Mouse (Mus musculus) frontal cortex, postnatal 10 days (tissue): Measurements from ENCODE around the gene Rxra.
A peak's percentile ranks its signal among the peaks of the same experiment; 100 is the strongest.

Experiments used
- DNase-seq, 2 experiments: peaks; one replicate each; pipeline ENCODE4 v3.0.0; 2022; ENCODE audit warnings: low spot score in 2 of 2, mixed read lengths in 1 of 2

The Rxra gene

GRCm38 (mm10) chr2:27738396-27738795, 62.2 kb downstream of the Rxra start:
- no peak for DNase-seq

DNA sequence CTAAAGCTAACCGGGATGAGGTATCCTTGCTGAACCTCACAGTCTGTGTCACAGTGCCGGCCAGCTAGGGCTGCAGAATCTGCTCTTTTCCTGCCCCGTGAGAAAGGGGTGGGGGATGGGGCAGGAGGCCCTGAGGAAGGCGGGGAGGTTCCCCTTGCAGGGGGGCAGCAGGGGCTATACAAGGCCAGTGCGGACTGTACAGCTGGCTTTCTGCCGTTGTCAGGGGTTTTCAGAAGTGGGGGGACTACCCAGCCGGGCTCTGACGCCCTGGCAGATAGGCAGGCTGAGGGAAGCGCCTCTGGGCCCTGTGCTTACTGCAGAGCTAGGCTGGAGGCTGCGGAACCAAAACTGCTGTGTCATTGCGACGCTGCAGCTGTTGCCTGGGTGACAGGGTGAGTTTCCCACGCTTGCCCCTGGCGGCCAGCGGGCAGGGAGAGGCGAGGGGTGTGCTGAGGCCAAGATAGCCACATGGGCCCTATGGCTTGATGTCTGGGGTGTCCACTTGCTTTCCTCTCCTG, 63.9 kb downstream of the Rxra start:
- peak; percentile 76 to 82 for DNase-seq

DNA sequence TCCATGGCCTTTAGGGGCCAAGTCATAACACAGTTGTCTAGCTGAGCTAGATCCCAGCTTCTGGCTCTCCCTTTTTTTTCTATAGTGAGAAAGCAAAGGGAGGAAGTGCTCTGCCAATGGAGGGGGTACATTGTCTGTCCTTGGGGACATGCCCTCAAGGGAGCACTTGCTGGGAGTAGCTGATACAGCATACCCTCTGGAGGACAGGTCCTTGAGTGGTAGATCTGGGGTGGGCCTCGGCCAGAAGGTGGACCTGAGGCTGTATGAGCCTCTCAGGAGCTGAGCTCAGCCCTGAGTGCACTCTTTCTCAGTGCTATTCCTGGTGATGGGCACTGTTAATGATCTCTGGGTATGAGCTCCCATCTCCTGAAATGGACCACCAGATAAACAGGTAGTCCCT, 66.9 kb downstream of the Rxra start:
- DNase-seq: no peak

- DNase-seq: no peak
Measured at GRCm38 (mm10) chr2:27743863-27744611, 67.8 kb downstream of the Rxra start.

- DNase-seq: no peak
Measured at GRCm38 (mm10) chr2:27744612-27745351, 68.5 kb downstream of the Rxra start.

GRCm38 (mm10) chr2:27745673-27746620, 69.7 kb downstream of the Rxra start:
- DNase-seq: no peak

GRCm38 (mm10) chr2:27746854-27747253, 70.6 kb downstream of the Rxra start:
- no peak for DNase-seq

DNA sequence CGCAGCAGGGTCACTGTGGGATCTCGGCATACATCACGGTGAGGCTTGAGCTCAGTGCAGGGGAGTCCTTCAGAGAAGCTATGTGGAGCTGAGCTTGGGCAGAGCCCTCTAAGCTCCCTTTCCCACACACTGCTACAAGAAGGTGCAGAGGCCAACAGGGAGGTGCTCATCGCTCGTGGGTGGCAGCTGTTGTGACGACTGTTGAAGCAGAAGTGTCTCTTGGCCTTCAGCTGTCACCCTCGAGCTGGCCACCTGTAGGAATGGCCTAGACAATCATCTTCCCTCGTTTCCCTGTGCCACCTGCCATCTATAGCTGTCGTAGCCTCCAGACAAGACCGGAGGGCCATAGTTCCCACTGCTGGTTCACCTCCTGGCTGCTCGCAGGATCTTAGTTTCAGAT, 72.7 kb downstream of the Rxra start:
- no peak for DNase-seq

GRCm38 (mm10) chr2:27750399-27751134, 74.3 kb downstream of the Rxra start:
- no peak for DNase-seq

- no peak for DNase-seq
Measured at GRCm38 (mm10) chr2:27751135-27751519, 74.9 kb downstream of the Rxra start.

- no peak for DNase-seq
Measured at GRCm38 (mm10) chr2:27751803-27752202, 75.6 kb downstream of the Rxra start.

GRCm38 (mm10) chr2:27754094-27754493, 77.9 kb downstream of the Rxra start:
- DNase-seq: no peak

- DNase-seq: no peak
Measured at GRCm38 (mm10) chr2:27755986-27756641, 79.9 kb downstream of the Rxra start.

GRCm38 (mm10) chr2:27758414-27759301, 82.4 kb downstream of the Rxra start:
- DNase-seq: peak; percentile 81 to 86

- DNase-seq: no peak
Measured at GRCm38 (mm10) chr2:27759431-27759830, 83.2 kb downstream of the Rxra start.

- no peak for DNase-seq
Measured at GRCm38 (mm10) chr2:27761260-27761995, 85.2 kb downstream of the Rxra start.

- no peak for DNase-seq
Measured at GRCm38 (mm10) chr2:27761996-27762340, 85.7 kb downstream of the Rxra start.

GRCm38 (mm10) chr2:27762509-27762908, 86.3 kb downstream of the Rxra start:
- no peak for DNase-seq
